Mouse (Mus musculus) intestine, embryonic 14.5 days (tissue): ENCODE data around the gene Prodh2. TPM values are rescaled to one million over a fixed set of nuclear protein-coding genes. Genes with fewer than 3 reads are reported as not detected.

Experiments
- ATAC-seq: fragments of 200-750 bp; cut with Nextera tagmentation; replicated peaks from 2 replicates; pipeline ENCODE4 v1.8.0; 2017; ENCODE audit warnings: low read depth, moderate number of reproducible peaks, moderate TSS enrichment, moderate library complexity; ENCODE audit not compliant: low FRiP score, low TSS enrichment
- DNase-seq: peaks from one replicate; pipeline ENCODE4 v3.0.0-alpha.2; 2018; ENCODE audit warnings: low spot score
- H3K27ac ChIP-seq: fragments of 300-500 bp; sonication (generic); 2 replicates; pipeline ENCODE4 v1.5.1; 2014; ENCODE audit warnings: low read depth, mild to moderate bottlenecking, control low read depth
- H3K27me3 ChIP-seq: fragments of 300-500 bp; sonication (generic); replicated peaks from 2 replicates; pipeline ENCODE4 v1.6.1; 2014; ENCODE audit warnings: low read length, control low read depth; ENCODE audit not compliant: control insufficient read depth, insufficient read depth
- H3K36me3 ChIP-seq: fragments of 300-500 bp; sonication (generic); 2 replicates; pipeline ENCODE4 v1.6.1; 2014; ENCODE audit warnings: low read length, control low read depth; ENCODE audit not compliant: control insufficient read depth, insufficient read depth
- H3K4me1 ChIP-seq: fragments of 300-500 bp; sonication (generic); replicated peaks from 2 replicates; pipeline ENCODE4 v1.6.1; 2014; ENCODE audit warnings: low read length, control low read depth, mixed read lengths; ENCODE audit not compliant: control insufficient read depth, insufficient read depth
- H3K4me2 ChIP-seq: fragments of 300-500 bp; sonication (generic); 2 replicates; pipeline ENCODE4 v1.6.1; 2014; ENCODE audit warnings: low read length
- H3K4me3 ChIP-seq: fragments of 300-500 bp; sonication (generic); 2 replicates; pipeline ENCODE4 v1.5.1; 2014; ENCODE audit warnings: low read depth, low read length, control low read depth, mixed read lengths
- H3K9ac ChIP-seq: fragments of 300-500 bp; sonication (generic); 2 replicates; pipeline ENCODE4 v1.6.1; 2014; ENCODE audit warnings: mild to moderate bottlenecking, low read length
- H3K9me3 ChIP-seq: fragments of 300-500 bp; sonication (generic); 2 replicates; pipeline ENCODE4 v1.6.1; 2016; ENCODE audit warnings: low read length, control low read depth; ENCODE audit not compliant: control insufficient read depth
- WGBS: fragments of 180-500 bp; shearing (Covaris S2); extraction: QIAGEN DNeasy Blood & Tissue Kit; methylation state at CpG from one replicate; pipeline ENCODE4 v1.1.7; 2014; 5-methylcytosine and 5-hydroxymethylcytosine counted together
- polyA plus RNA-seq: library from polyadenylated mRNA; unstranded; fragments of >200 nt; fragmentation: Nextera tagmentation; extraction: Ambion mirVana; gene quantifications from 2 replicates; pipeline ENCODE4 v1.2.1, GENCODE M21; 2014

Gene Prodh2
- 1.3 TPM in 2 replicates for polyA plus RNA-seq

DNA sequence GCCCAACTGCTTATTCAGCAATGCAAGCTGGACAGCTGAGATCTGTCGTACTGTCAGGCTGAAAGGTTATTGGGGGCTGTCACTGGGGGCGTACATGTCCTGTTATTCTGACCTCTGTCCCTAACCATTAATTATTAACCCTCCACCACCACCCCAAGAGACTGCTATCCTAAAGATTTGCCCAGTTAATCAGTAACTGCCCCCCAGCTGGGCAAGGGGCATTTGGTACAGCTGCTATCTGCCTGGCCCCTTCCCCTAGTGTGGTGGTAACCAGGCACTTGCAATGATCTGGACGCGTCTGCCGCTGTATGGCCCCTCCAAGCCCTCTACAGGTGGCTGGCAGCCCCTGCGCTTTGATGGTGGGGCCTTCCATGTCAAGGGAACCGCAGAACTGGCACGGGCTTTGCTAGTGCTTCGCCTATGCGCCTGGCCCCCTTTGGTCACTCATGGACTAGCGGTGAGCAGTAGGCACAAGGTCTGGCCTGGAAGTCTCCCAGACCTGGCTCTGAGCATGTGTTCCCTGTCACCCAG lies at the start of gene Prodh2:
Gene Prodh2, plus strand, starts transcription at position 222 of the 531 bp plus-strand sequence.
- no peaks in the 10 kb centered on the region for H3K27me3 ChIP-seq
- 46% methylated on average over 11 of the region's 11 CpGs for WGBS
- peak; percentile 28; the same call in 1 of the 2 replicates for ATAC-seq
- H3K9me3 ChIP-seq: no peaks in the 10 kb centered on the region
- H3K4me2 ChIP-seq: 0 out of 2 replicates have a peak within 1 kb of the TSS, but pooled peaks have one; percentile 1
- no peak within 1 kb of the TSS for H3K27ac ChIP-seq
- H3K36me3 ChIP-seq: no peaks in the 10 kb centered on the region
- no peak within 1 kb of the TSS for H3K4me3 ChIP-seq
- H3K9ac ChIP-seq: no peak within 1 kb of the TSS
- H3K4me1 ChIP-seq: no peaks in the 10 kb centered on the region
- peak; percentile 61 for DNase-seq

DNA sequence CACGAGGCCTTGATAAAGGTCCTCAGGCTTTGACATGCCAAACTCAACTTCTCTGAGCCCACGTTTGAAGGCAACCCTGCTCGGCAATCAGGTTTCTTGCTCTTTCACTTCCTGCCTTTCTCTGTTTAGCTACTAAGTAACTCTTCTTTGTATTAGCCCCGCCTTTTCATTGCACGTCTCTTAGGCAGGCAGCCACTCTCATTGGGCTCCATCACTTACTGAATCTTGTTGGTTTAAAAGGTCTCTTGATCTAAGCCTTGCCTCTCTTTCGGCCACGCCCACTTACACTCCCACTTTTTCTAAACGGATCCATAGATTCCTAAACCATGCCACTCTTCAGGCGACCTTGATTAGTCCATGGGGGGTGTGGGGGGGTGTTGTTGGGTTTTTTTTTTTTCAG lies 49.7 kb upstream of the Prodh2 start:
- WGBS: 21% methylated on average over 9 of the region's 9 CpGs

DNA sequence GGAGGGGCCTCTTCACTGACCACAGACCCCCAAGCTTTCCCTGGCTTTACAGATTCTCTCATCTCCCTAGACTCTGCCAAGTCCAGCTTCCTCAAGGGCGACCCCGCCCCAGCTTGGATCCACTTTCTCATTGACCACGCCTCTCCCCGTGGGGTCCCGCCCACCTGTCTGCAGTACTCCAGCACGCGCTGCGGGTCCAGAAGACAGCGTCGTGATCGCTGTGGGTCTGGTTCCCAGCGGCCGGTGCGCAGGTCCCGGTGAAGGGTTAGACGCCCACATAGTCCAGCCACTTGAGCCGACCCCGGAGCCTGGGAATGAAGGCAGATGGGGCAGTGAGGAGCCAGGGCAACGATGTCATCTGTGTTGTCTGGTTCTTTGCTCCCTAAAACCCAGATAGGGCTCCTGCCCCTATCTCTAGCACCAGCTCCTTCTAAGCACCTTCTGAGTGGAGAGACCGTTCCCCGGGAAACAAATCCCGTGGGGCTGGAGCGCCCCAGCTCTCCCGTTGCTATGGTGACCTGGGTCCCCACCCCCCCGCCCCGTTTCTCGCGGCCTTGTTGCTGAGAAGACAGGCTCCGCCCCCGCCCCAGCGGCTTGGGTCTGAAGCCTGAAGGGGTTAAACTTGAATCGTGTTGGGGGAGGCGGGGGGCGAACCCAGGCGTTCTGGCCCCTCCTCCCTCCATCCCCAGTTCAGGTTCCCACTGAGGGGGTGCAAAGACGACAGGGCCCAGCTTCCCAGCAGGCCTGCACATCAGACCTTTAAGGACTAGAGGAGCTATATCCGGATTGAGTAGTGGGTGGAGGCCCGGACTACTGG lies 49.1 kb upstream of the Prodh2 start:
- Histone ChIP-seq H3K4me2 (peak overlapping the region; percentile 56), H3K9ac (peak overlapping the region; percentile 33; the same call in 1 of the 2 replicates), H3K9me3 (no peaks in the 10 kb centered on the region), H3K27ac (no peak overlapping the region), H3K36me3 (no peaks in the 10 kb centered on the region), H3K4me3 (peak overlapping the region; percentile 40), H3K27me3 (peaks cover 6% of the 10 kb centered on the region), H3K4me1 (peaks cover 9% of the 10 kb centered on the region)
- WGBS: under 1% methylated on average over 38 of the region's 38 CpGs
- ATAC-seq: peak; percentile 24; the same call in 1 of the 2 replicates
- no peak for DNase-seq

More for the DNA sequence above, 49.7 kb upstream of the Prodh2 start:
- Histone ChIP-seq H3K36me3 (no peaks in the 10 kb centered on the region), H3K4me3 (no peak overlapping the region), H3K4me1 (peaks cover 9% of the 10 kb centered on the region), H3K27me3 (peaks cover 6% of the 10 kb centered on the region), H3K9me3 (no peaks in the 10 kb centered on the region), H3K27ac (no peak overlapping the region), H3K4me2 (peak overlapping the region; percentile 56), H3K9ac (no peak overlapping the region)
- ATAC-seq (no peak), DNase-seq (no peak)

DNA sequence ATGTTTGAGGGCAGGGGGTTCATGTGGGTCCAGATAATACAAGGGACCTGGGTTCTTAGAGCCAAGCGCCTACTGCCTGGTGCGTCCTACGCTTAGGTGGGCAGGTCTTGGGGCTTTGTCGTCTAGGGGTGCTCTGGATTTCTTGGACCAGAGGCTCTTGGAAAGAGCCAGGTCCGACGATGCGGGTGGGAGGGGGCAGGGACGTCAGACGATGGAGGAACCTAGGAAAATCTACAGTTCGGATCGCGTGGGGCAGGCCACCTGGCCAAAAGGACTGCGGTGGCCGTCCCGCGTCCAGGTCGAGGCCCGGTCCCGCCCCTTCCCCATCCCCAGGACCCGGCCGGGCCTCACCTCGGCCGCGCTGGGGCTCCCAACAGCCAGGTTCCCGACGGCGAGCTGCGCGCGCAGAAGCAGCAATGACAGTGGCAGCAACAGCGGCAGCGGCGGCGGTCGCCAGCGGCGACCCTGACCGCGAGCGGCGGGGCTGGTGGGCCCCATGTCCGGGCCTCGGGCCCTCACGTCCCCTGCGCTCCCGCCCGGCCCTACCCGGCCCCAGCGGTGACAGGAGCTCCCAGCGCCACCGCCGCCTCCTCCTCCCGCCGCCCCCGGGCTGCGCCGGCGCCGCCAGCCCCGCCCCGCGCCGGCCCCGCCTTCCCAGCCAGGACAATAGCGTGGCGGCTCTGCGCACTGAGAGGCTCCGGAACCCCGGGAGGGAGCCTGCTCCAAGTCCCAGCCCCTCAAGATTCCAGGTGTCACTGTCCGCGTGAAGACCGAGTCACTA lies 48.3 kb upstream of the Prodh2 start, which contains the start of gene Aplp1:
Gene Aplp1, minus strand, starts transcription at position 565 of the 781 bp plus-strand sequence.
- Histone ChIP-seq H3K36me3 (no peaks in the 10 kb centered on the region), H3K27me3 (peaks cover 6% of the 10 kb centered on the region), H3K9ac (peak within 1 kb of the TSS; percentile 33; the same call in 1 of the 2 replicates), H3K27ac (no peak within 1 kb of the TSS), H3K4me1 (peaks cover 9% of the 10 kb centered on the region), H3K9me3 (no peaks in the 10 kb centered on the region), H3K4me3 (peak within 1 kb of the TSS; percentile 40), H3K4me2 (peak within 1 kb of the TSS; percentile 56)
- DNase-seq: peak; percentile 77
- whole genome bisulfite sequencing: 0% methylated on average over 50 of the region's 72 CpGs
- peak; percentile 85 for ATAC-seq

DNA sequence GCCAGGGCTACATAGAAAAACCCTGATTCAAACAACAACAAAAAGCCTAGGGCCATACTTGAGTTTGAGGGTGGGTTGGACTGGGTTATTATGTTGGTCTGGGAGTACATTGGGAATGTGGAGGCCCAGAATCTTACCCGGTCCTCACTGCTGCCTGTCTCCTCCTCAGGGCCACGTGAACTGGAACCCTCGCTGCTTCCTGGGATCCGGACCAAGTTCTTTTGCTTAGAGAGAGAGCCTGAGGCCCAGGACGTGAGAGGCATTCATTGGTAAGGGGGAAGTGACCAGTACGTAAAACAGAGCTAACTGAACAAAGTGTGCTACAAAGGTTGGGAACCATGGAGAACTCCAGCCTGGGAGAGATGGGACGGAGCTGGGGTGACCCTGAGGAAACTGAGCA lies 43.2 kb upstream of the Prodh2 start:
- no peak overlapping the region for H3K9ac ChIP-seq
- H3K4me1 ChIP-seq: no peaks in the 10 kb centered on the region
- H3K27ac ChIP-seq: no peak overlapping the region
- no peaks in the 10 kb centered on the region for H3K36me3 ChIP-seq
- peaks cover 33% of the 10 kb centered on the region for H3K27me3 ChIP-seq
- no peak overlapping the region for H3K4me3 ChIP-seq
- DNase-seq (no peak), ATAC-seq (no peak)
- WGBS: 75% methylated on average over 7 of the region's 7 CpGs
- no peak overlapping the region for H3K4me2 ChIP-seq
- H3K9me3 ChIP-seq: no peaks in the 10 kb centered on the region

DNA sequence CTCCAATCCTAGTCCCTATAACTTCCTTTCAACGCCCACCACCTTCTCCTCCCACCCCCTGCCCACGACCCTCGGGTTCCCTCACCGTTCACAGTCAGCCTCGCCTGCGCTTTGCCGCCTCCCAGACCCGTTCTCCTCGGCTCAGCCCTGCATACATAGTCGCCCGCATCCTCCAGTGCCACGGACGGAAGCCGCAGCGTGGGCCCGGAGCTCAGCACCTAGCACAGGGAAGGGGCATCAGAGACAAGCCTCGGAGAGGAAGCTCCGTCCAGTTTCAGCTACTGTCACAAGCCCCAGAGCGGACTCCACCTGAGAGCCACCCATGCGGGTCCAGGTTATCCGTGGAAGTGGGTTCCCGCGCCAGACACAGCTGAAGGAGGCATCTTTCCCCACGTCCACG lies 40.1 kb upstream of the Prodh2 start:
- Histone ChIP-seq H3K4me2 (peak overlapping the region; percentile 35; the same call in 1 of the 2 replicates), H3K9me3 (no peaks in the 10 kb centered on the region), H3K36me3 (no peaks in the 10 kb centered on the region), H3K27me3 (peaks cover 64% of the 10 kb centered on the region), H3K4me1 (0 out of 2 replicates have a peak, but pooled peaks cover 5% of the 10 kb centered on the region), H3K27ac (no peak overlapping the region), H3K4me3 (no peak overlapping the region; the same call in 1 of the 2 replicates), H3K9ac (no peak overlapping the region)
- WGBS: 19% methylated on average over 25 of the region's 25 CpGs
- DNase-seq (no peak), ATAC-seq (0 out of 2 replicates have a peak, but pooled peaks have one; percentile 19)

DNA sequence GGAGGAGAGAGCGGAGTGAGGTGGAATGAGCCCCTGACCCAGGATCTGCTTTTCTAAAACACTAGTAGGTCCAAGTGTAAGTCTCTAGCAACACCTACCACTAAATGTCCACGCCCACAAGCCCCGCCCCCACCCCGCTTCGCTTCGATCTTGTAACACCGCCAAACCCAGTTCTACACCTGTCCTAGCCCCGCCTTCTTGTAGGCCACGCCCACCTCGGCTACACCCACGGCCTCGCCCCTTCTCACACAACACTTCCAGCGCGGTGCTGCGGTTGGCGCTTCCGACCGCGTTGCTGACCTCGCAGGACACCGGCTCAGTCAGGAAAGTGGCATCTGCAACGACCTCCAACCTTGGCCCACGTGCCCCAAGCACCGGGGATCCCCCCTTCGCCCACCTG lies 39.7 kb upstream of the Prodh2 start:
- peak; percentile 62; the same call in 1 of the 2 replicates for ATAC-seq
- Histone ChIP-seq H3K4me2 (peak overlapping the region; percentile 35), H3K27ac (no peak overlapping the region), H3K9ac (no peak overlapping the region), H3K36me3 (no peaks in the 10 kb centered on the region), H3K4me3 (no peak overlapping the region; the same call in 1 of the 2 replicates), H3K9me3 (no peaks in the 10 kb centered on the region), H3K4me1 (0 out of 2 replicates have a peak, but pooled peaks cover 5% of the 10 kb centered on the region), H3K27me3 (peaks cover 68% of the 10 kb centered on the region)
- DNase-seq: no peak
- WGBS: 3% methylated on average over 25 of the region's 25 CpGs

DNA sequence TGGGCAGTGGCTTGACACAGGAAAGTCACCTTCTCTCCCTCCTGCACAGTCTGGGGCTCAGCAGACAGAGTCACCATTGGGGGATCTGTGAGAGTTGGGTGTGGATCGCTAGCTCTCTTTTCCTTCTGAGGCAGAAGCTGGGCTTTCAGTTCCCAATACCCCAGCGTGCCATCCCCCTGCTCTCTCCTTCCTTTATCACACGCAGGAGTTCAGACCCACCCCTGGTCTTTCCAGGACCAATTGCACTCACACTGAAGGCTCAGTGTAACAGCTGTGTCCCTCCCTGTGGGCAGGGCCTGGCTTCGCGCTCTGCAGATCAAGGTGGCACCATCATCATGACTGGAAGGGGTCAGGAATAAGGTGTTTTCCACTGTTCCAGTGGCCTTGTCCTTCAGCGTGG lies 39.2 kb upstream of the Prodh2 start:
- Histone ChIP-seq H3K4me3 (no peak overlapping the region; the same call in 1 of the 2 replicates), H3K9ac (no peak overlapping the region), H3K27me3 (peaks cover 73% of the 10 kb centered on the region), H3K9me3 (no peaks in the 10 kb centered on the region), H3K4me1 (0 out of 2 replicates have a peak, but pooled peaks cover 5% of the 10 kb centered on the region), H3K27ac (no peak overlapping the region), H3K36me3 (no peaks in the 10 kb centered on the region), H3K4me2 (peak overlapping the region; percentile 35; the same call in 1 of the 2 replicates)
- no peak for ATAC-seq
- WGBS: 11% methylated on average over 6 of the region's 6 CpGs
- DNase-seq: no peak
